Mouse (Mus musculus) gastrocnemius, postnatal 4 days (tissue): ENCODE data around the gene P3h2. TPM values are rescaled to one million over a fixed set of nuclear protein-coding genes. Genes with fewer than 3 reads are reported as not detected.

ENCODE experiments used
- DNase-seq, 2 experiments: peaks; one replicate each; pipeline ENCODE4 v3.0.0; 2021 to 2022; ENCODE audit warnings: low spot score in 2 of 2, mixed read lengths in 2 of 2
- long read RNA-seq, 2 experiments: library from polyadenylated mRNA; stranded (forward); transcript quantifications; one replicate each; pipeline ENCODE4 v2.0.0; 2021
- total RNA-seq, 2 experiments: library from RNA; stranded (reverse); gene quantifications; 2 replicates each; pipeline ENCODE4 v1.2.3; 2021

The P3h2 gene
- 10 to 100 TPM; 13.3 to 14.9 TPM for total RNA-seq
- long read RNA-seq, experiment 1, transcript P3h2-201 (15 exons, 3,283 nt) = major isoform, 14 of 19 reads
- long read RNA-seq, experiment 1, partial matches to known transcripts = 4 of 19 reads
- long read RNA-seq, experiment 1, other reads (novel, unspliced or antisense) = 1 of 19 reads
- long read RNA-seq, experiment 2, transcript P3h2-201 (15 exons, 3,283 nt) = major isoform, 17 of 26 reads
- long read RNA-seq, experiment 2, partial matches to known transcripts = 6 of 26 reads
- long read RNA-seq, experiment 2, other reads (novel, unspliced or antisense) = 3 of 26 reads

DNA sequence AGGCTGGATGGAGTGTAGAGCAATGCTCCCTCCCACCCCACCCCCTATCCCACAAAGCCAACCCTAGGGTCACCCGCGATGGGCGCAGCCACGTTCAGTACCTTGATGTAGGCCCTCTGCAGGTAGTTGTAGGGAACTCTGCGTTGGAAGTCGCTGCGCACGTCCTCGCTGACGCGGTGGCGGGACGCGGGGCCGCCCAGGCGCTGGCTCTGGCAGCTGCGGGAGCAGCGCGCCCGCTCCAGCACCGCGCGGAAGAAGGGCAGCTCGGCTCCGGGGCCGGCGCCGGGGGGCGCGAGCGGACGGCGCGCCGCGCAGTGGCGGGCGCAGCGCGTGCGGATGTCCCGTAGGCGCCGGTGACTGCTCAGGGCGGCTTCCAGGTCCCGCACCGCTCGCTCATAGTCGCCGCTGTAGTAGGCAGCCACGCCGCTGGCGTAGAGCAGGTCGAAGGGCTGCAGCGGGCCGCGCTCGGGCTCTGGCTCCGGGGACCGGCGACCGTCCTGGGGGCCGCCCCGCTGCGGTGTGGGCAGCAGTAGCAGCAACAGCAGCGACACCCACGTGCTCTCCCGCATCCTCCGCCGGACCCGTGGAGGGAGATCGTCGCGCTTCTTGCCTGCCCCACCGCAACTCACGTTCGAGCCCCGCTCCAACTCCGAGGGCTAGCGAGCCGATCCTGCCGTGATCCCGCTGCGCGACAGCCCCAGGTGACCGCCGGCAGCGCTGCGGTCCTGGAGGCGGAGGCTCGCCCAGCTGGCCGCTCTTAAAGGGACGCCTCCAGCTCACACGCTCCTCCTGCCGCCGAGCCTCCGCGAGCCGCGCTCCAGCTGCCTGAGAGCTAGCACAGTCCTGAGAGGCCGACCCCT is at the start of gene P3h2:
Gene P3h2 (minus strand): TSS at position 670 of the 860 bp plus-strand sequence.
- peak; percentile 43 to 76 for DNase-seq

DNA sequence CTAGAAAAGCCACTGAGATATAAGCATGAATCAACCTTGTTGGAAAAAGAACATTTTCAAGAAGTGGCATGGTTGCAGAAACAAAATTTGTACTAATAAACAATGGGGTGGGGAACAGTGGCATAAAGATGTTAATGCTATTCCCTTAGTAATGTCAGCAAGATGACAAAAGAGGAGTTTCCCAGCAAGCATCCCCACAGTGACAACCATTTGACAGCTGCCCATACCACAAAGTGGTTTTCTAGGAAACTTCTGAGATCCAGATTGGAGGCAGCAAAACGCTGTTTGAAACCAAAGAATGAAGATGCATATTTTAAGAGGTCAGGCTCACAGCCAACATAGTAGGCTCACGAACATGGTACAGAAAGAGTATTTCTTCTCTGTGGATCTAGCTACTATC is 46.7 kb upstream of the P3h2 start:
- no peak for DNase-seq

DNA sequence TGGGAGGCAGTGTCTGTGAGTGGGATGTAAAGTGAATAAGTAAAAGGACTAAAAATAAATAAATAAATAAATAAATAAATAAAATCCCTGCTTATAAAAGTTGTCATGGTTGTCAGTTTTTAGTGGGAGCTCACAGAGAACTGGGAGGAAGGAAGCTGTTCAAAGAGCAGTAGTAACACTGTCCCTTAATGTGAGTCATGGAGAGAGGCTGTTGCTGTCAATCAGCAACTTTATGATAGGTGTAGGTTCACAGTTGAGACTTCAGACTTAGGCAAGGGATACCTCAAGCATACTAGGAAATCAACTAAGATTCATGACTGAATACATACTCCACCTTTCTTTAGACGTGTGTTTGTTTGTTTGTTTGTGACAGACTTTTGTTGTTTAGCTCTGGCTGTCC is 45.4 kb upstream of the P3h2 start:
- DNase-seq = no peak

DNA sequence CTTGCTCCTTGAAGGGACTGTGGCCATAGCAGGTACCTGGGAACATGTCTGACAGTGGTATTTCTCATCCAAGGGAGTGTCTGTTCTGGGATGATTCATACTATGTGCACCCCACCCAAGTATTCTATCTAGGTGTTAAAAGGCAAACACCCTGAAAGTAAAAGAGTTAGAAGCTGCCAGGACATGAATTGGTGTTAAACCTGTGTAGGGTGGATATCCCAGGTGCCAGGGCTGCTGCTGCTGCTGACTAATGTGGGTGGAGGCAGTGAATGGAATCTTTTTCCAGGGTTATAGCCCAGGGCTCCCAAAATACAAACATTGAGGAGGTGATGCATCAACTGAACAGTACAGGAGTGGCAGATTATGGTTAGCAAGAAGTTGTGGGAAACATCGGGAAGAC is 41.3 kb upstream of the P3h2 start:
- no peak for DNase-seq

DNA sequence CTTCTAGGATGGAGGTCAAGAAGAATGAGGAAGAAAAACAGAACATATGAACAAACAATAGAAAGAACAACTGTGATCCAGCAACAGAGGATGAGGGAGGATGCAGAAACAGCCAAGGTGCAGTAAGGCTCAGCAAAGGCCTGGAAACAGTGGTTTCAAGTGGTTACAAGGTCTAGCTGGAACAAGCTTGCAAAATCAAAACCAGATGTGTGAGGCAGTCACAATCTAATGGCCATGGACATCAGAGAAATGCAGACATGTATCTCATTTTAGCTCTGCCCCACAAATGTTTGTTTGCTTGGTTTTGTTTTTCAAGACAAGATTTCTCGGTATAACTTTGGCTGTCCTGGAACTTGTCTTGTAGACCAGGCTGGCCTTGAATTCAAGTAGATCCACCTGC is 25.5 kb upstream of the P3h2 start:
- no peak for DNase-seq

DNA sequence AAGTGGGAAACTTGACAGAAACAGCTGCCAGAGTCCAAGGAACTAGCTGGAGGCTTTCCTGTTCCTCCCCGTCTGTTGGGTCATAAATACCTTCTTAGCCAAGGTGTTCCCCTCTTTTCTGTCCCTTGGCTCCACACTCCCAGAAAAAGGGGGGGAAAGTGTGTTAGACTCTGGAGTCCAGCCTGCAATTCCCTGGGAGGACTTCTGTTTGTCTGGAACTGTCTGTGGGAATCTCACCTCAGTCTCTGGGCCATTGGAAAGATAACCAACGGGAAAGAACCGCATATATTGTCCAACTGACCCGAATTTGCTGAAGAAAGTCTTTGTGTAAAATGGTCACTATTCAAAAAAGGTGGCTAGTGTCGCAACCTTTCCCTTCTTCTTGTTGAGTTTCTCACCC is 1.0 kb upstream of the P3h2 start:
- DNase-seq = no peak

DNA sequence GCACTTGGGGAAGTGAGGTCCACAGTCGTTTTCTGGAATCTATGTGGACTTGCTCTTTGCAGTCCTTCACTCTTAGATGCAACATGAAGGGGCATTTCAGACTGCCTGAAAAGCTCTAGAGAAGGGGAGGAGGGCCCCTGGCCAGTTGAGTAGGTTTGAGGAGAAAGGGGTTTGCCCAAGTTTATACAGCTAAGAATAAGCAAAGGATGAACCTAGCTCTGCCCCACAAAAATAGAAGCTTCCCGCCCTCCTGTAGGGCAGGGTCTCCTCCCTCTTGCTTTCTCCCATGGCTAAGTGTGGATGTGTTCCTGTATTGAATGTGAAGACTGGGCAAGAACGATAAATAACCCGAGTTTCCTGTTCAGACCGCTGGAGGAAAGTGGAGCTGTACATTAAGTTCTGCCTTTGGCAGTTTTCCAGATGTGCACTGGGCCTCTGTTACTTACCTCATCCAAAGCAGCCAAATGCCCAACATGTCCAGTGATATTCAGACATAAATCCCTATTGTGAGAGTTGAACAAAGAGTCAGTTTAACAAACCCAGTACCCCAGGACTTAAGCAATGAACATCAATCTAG is 545 bp upstream of the P3h2 start:
- DNase-seq = peak in 1 of 2 experiments; percentile 12

DNA sequence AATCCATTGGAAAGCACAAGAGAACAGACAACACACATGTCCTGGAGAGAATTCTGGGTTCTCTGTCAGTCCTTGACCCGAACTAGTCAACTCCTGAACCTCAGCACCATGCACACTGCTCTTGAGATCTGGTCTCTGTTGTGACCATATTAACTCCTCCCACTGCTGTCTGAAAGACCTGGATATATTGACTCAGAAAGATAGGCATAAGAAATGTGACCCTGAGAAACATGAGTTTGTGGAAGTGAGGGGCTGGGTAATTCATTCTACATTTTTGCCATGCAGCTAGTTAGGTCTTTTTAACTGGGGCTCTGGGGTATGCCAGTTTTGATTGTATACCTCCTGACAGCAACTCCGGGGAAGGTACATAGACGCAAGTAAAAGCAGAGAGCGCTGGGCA is 1.3 kb downstream of the P3h2 start:
- DNase-seq = no peak

DNA sequence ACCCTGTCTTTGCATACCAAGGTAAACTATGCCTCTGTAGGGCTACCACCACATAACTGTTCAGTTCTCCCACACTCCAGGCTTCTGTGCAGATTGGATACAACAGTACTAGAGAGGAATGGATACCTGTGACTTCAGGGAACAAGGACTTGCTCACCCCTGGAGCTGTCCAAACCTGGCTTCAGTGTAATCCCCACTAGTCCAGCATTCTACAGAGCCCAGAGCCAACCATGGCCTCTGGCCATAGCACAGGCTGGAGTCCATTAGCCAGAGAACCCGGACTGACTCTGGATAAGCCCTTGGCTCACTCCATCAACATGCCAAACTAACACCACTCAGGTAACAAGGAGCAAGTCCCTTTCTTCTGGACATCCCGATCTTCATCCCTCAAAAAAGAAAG is 2.7 kb downstream of the P3h2 start:
- DNase-seq = no peak

DNA sequence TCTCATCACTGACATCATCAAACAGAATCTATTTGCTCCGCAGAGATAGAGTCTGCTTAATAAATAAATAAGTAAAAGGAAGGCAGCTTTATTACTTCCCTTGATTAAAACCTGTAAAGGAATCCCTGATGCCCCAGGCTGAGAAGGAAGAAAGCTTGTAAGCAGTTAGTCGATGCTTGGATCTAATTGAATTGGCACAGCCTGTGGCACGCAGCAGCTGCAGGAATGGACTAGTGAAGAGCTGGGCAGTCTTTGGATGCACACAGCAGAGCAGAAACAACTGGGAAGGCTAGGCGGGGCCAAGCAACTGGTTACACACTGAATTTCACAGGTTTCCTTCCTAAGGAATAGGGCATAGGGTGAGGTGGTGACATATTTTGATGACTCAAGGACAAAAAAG is 5.4 kb downstream of the P3h2 start:
- peak in 1 of 2 experiments; percentile 20 for DNase-seq

DNA sequence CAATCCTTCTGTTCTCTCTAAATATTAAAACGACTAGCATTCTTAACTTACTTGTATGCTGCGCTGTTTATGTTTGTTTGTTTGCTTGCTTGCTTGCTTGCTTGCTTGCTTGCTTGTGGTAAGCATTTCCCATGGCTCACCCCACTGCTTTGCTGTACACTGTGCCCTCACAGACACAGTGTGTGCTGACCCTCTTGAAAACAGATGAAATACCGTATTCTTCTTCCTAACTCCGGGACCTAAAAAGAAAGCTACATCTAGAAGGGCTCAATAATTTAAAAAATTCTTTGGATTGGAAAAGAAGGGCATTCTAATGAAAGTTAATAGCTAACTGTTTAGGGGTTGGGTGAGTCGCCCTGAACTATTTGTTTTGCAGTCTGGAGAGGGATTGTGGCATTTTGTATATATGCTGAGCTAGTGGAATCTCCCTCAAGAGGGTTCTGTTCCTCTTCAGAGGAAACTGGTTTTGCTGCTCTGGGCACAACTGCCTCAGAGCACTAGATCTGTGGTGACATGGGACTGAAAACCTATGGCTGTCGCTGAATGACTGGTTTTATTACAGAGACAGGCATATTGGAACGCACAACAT is 9.8 kb downstream of the P3h2 start:
- no peak for DNase-seq

DNA sequence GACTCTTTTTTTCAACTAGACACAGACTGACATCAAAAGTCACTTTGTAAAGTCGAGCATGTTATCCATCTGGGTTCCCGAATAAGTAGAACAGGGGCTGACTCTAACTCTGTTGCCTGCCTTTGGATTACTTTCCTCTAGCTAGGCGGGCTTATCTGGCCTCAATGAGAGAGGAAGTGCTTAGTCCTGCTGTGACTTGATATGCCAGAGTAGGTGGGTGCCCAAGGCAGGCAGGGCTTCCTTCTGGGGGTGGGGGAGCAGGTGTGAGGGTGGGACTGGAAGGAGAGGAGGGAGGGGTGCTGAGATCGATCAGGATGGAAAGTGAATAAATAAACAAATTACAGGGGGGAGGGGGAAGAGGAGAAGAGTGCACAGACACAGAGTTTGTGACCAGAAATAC is 11.7 kb downstream of the P3h2 start:
- no peak for DNase-seq

DNA sequence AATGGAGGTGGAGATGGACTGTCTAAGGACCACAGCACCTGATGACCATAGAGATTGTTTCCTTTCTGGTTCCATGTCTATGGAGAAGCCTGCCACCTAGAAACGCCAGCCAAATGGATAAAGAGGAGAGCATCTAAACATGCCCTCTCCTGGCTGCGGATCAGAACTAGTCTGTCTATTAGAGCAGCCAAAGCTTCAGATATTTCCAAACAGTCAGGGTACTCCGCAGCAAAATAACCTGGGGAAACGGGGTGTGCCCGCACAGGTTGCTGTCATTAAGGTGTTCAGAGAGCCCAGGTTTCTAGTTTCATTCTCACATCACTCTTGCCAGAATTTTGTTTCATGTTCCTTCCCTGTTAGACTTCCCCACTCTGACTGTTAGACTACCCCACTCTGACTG is 16.6 kb downstream of the P3h2 start:
- DNase-seq = no peak

DNA sequence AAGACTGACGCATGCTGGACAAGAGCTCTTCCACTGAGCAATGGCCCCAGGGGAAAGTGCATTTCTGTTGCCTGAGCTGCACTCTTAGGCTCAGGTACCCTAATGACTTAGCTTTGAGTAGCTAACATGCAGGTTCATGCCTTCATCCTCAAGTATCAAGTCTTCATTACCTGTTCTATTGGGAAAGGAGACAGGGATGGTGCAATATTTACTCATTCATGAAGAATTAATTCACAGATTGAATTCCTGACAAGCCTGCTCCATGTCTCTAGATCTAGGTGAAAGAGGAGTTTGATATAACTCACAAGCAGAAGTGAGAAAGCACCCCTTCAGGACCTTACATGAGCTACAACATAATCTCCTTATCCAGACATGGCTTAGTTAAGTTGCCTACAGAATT is 17.3 kb downstream of the P3h2 start:
- DNase-seq = no peak

DNA sequence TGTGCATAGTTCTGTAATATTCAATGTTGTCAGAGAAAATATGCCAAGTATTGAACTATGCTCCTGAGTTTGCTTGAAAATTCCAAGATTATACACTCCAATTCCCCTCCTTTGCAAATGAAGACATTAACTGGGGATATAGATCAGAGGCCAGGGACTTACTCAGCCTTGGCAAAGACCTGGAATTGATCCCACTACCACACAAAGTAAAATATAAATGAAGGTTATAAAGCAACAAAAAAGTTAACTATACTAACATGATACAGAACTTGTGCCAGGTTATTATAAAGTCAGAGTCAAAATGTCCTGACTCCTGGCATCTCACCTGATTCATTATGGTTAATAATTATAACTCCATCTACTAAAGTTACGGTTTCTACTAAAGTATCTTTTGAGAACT is 18.6 kb downstream of the P3h2 start:
- DNase-seq = no peak

DNA sequence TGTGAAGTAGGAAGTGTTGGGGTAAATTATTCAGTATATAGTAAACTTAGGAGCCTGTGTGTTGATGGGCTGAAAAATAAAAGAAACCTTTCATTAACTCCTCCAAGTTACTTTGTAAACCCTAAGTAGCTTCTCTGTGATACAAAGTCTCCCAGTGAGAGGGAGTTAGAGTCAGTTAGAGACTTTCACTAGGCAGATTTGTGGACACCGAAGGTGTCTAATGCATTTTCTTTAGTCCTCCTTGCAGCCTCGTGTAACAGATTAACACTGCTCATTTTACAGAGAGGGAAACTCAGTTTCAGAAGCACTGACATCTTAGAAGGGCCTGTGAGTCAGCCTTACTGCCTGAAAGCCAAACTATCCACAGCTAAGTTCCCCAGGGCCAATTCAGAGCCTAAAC is 20.4 kb downstream of the P3h2 start:
- no peak for DNase-seq

DNA sequence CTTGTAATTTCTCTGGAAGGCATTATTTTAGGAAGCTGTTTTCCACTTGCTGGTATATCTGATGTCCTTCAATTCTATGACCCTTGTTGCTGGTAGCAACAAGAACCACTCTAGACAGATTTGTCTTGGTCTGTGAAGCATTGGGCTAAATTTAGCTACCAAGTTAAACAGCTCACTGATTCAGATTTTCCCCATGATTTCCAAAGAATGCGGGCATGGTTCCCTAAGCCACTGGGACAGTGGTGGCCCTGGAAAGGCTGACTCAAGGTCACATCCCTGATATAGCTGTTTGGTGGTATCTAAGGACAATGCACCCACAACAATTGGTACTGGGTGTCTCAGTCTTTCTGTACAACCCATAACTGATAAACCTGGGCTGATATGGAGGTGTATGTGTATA is 22.8 kb downstream of the P3h2 start:
- DNase-seq = no peak

DNA sequence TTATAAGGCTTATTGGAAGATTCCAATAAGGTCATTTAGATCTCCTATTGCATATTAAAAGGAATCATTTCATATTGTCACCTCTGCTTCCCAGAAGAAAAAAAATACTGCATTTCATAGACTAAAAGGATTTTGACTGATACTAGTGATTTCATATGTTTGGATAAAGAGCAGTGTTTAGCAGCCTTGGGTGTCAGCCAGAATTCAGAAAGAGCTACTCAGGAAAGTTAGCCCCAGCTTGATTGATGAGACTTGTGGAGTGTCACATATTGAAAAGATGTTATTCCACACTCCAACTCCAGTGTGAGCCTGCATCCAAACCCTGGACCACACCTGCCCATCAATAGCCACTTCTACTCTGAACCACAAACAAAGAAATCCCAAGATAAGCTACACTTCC is 23.2 kb downstream of the P3h2 start:
- DNase-seq = no peak

DNA sequence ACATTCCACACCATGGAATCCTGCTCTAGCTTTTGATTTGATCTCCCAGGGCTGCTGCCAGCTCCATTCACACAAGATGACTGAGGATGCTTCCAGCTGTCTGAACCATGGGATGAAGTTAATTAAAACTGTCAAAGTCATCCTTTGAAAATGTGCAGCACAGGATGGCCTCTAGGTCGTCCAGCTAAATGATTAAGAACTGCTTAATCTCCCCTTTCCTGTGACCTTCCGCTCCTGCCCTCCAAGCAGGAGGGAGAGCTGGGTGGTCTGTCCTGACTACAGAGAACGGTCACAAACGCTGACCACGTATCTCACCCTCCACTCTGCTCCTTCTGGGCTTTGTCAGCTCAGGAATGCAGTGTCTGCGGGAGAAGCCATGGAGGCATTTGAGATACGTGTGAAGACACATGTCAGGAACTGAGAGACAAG is 26.6 kb downstream of the P3h2 start:
- no peak for DNase-seq

DNA sequence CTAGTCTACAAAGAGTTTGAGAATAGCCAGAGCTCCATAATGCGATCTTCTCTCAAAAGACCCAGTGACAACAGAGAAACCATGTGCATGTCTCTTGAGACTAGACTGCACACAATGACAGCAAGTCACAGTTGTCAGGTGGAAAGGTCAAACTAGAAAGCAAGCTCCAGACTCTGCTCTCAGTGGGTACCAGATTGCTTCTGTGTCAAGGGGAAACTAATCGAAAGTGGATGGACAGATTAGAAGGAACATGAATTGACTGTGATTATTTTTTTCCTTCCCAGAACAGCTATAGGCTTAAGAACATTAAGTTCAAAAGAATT is 27.5 kb downstream of the P3h2 start:
- DNase-seq = no peak

DNA sequence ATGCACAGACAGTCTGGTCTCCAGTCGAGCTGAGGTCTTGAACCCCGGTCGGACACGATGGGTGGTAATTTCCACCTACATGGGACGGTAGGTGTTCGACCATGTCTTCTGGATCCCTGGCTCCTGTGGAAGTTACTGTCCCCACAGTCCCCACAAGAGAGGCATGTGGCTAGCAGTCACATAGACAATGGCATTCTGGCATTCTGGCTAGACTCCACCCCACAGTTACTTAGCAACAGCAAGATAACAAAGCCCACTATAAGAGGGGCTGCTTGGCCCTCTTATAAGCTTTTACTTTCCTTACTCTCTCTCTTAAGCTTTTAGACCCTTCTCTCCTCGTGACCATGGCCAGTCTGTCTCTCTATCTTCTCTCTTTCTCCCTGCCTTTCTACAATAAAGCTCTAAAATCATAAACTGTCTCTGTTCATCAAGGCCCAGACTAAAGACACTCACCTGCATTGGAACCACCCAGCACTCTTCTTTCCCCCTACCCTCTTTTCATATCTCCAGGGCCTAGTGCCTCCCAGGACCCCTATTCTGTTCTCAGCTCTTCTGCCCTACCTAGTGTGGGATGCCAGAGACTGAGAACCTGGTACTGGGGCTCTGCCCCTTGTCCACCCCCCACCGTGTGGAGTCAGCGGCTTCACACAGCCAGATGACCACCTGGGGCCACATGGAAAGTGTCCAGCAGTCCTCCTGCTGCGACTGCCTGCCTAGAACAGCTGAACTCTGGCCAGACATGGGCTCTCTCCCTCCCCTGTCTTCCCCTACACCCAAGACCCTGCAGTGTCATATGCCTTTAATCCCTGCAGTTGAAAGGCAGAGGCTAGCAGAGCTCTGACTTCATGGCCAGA is 28.1 kb downstream of the P3h2 start:
- DNase-seq = no peak
